Mouse (Mus musculus): ENCODE measurements around the gene Cdh24.

- TF ChIP-seq GATA1 (IDR thresholded peaks at IDR 0.05; ENCODE audit: low read length) (no peak), TAL1 (IDR thresholded peaks at IDR 0.05; ENCODE audit: low read length) (no peak)
Observed at GRCm38 (mm10) chr14:54617897-54618365, 23.2 kb downstream of the Cdh24 start, which contains the start of gene Psmb5.
